Mouse (Mus musculus) embryonic facial prominence, embryonic 10.5 days (tissue): ENCODE measurements at regions not wholly inside any gene's neighbourhood (a gene's known extent, or its start where the extent isn't known, plus 50 kb on each side); places are given as distances from the start of the nearest gene placed in this dataset.

Source experiments
- DNase-seq: peaks from one replicate; pipeline ENCODE4 v3.0.0-alpha.2; 2017; ENCODE audit warnings: low spot score
- H3K27ac ChIP-seq: fragments of 300-500 bp; sonication (generic); replicated peaks from 2 replicates; pipeline ENCODE4 v1.5.1; 2016; ENCODE audit warnings: mild to moderate bottlenecking
- H3K27me3 ChIP-seq: fragments of 300-500 bp; sonication (generic); replicated peaks from 2 replicates; pipeline ENCODE4 v1.6.1; 2016; ENCODE audit warnings: low read depth, mild to moderate bottlenecking; ENCODE audit not compliant: poor library complexity, severe bottlenecking
- H3K36me3 ChIP-seq: fragments of 300-500 bp; sonication (generic); replicated peaks from 2 replicates; pipeline ENCODE4 v1.6.1; 2016; ENCODE audit warnings: mild to moderate bottlenecking, moderate library complexity
- H3K4me1 ChIP-seq: fragments of 300-500 bp; sonication (generic); 2 replicates; pipeline ENCODE4 v1.6.1; 2016
- H3K4me3 ChIP-seq: fragments of 300-500 bp; sonication (generic); 2 replicates; pipeline ENCODE4 v1.5.1; 2016; ENCODE audit warnings: mild to moderate bottlenecking, moderate library complexity
- H3K9me3 ChIP-seq: fragments of 300-500 bp; sonication (generic); 2 replicates; pipeline ENCODE4 v1.6.1; 2016; ENCODE audit warnings: mild to moderate bottlenecking
- WGBS: fragments of 180-500 bp; shearing (Covaris S2); methylation state at CpG from one replicate; pipeline ENCODE4 v1.1.7; 2016; 5-methylcytosine and 5-hydroxymethylcytosine counted together

DNA sequence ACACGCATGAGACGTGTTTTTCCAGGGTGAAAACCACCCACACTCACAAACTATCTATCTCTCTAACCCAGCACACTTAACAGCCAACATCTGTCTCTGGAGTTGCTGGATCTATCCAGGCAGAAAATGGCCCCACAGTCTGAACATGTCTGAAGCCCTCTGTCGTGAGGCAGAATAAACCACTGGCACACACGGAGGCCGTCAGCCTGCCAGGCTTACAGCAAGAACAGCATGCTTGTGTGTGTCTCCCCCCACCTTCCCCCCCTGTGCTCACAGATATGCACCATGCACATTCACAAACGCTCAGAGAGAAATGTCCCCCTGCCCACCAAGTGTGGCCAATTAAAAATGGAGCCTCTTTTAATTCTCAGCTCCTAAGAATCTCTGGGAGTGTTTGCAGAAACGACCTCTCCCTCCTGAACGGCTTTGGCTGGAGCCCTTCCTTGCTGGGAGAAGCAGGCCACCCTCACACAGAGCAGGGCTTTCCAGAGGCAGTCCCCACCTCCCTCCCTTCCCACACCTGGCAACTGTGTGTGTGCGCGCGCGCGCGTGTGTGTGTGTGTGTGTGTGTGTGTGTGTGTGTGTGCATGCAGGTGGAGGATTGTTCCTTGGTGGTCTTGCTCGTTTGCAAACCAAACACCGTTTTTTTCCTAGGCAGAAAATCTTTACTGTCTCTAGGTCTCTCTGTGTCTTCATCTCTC lies 88.7 kb downstream of the Edn3 start:
- Histone ChIP-seq H3K9me3 (no peaks in the 10 kb centered on the region), H3K4me1 (peaks cover 51% of the 10 kb centered on the region), H3K27ac (peak overlapping the region; percentile 80), H3K27me3 (no peaks in the 10 kb centered on the region), H3K4me3 (no peak overlapping the region), H3K36me3 (no peaks in the 10 kb centered on the region)
- DNase-seq, result peak; percentile 57
- 54% methylated on average over 16 of the region's 16 CpGs for WGBS

DNA sequence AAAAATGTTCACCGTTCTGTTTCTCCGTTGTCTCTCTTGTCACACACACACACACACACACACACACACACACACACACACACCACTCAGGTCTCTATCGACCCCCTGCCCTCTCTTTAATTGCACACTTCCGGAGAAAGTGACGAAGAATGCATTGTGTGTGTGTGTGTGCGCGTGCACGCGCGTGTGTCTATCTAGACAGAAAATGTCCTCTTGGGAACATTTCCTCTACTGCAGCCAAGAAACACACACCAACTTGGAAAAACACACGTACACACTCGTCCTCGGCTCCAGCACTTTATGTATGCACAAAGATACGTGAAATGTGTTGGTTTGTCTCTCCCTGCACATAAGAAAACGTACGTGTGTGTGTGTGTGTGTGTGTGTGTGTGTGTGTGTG lies 90.4 kb downstream of the Edn3 start:
- 53% methylated on average over 16 of the region's 16 CpGs for WGBS
- H3K27ac ChIP-seq, result peak overlapping the region; percentile 87

DNA sequence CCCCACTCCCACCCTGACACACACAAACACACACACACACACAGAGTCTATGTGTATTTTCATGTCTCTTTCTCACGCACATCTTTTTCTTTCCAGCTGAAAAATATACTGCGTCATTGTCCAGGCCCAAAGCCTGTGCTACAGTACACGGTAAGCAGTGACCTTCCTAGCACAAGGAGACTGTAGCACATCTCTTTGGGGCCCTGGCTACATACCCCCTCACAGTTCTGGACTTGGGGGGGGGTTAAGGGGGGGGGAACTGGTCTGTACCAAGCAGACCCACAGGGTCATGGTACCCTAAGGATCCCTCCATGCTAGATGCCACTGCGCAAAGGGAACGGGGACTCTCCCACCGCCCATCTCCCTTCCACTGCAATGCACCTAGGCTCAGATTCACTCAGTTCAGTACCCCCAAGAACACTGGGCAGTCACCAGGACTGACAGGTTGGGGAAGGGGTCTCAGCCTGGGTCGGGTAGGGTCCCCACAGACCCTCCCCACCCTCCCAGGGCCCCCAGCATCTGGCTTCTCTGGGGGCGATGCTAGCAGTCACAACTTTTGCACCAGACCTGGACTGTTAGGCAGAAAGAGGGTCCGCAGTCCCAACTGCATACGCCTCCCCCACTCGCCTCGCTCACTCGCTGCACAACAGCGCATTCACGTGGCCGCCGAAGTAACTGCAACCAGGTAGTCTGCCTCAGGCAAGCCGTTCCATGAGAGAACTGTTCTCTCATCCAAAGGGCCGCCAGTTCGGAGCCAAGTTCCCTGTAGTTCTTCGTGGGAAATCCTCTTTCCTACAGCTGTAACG lies 91.3 kb downstream of the Edn3 start:
- 17% methylated on average over 22 of the region's 22 CpGs for WGBS
- H3K36me3 ChIP-seq, result no peaks in the 10 kb centered on the region

More for the DNA sequence above, 90.4 kb downstream of the Edn3 start:
- no peak for DNase-seq
- Histone ChIP-seq H3K36me3 (no peaks in the 10 kb centered on the region), H3K9me3 (no peaks in the 10 kb centered on the region), H3K4me3 (no peak overlapping the region), H3K27me3 (no peaks in the 10 kb centered on the region), H3K4me1 (peaks cover 53% of the 10 kb centered on the region)

DNA sequence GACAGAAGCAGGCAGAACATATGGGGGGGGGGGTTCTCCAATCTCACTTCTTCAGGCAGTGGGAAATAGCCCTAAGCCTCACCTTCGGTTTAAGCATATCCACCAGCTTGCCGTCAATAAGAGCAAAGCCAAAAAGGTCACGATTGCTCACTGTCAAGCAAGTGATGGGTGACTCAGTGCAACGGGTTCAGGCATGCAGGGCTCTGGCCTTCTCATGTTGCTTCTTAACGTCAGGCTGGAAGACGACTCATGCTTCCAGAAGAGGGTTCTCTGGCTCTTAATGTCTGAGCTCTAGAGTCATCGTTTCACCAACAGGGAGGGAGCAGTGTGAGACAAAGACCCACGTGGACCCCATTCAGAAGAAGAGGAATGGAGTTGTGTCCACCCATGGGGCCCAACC lies 93.4 kb downstream of the Edn3 start:
- Histone ChIP-seq H3K4me3 (no peak overlapping the region), H3K4me1 (peaks cover 70% of the 10 kb centered on the region), H3K27ac (no peak overlapping the region), H3K9me3 (no peaks in the 10 kb centered on the region), H3K36me3 (no peaks in the 10 kb centered on the region), H3K27me3 (no peaks in the 10 kb centered on the region)
- WGBS, result 87% methylated on average over 8 of the region's 8 CpGs
- DNase-seq, result no peak

More for the DNA sequence above, 91.3 kb downstream of the Edn3 start:
- H3K27me3 ChIP-seq, result no peaks in the 10 kb centered on the region
- peak; percentile 90 for DNase-seq
- H3K27ac ChIP-seq, result peak overlapping the region; percentile 87
- peaks cover 60% of the 10 kb centered on the region for H3K4me1 ChIP-seq
- no peak overlapping the region for H3K4me3 ChIP-seq
- H3K9me3 ChIP-seq, result no peaks in the 10 kb centered on the region

DNA sequence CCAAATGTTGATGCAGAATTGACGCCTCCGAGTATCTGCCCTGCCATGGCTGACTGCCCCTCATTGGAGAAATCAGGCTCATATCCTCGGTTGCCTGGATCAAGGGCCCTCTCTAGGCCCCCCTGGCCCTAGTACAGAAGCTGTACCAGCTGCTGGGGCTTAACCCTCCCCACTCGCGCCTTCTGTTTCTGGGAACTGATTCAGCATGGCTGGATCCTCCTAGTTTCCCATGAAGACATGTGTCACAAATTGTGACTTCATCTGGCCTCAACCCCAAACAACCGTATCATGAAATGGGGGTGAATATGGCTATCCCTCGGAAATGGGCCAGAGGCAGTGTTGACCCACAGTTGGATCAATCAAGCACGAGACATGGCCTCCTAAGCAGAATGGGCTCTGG lies 95.1 kb downstream of the Edn3 start:
- DNase-seq, result no peak
- H3K4me1 ChIP-seq, result peaks cover 68% of the 10 kb centered on the region
- 82% methylated on average over 8 of the region's 8 CpGs for WGBS
- H3K4me3 ChIP-seq, result no peak overlapping the region
- H3K27me3 ChIP-seq, result no peaks in the 10 kb centered on the region
- peak overlapping the region; percentile 90 for H3K27ac ChIP-seq
- H3K36me3 ChIP-seq, result no peaks in the 10 kb centered on the region
- H3K9me3 ChIP-seq, result no peaks in the 10 kb centered on the region

DNA sequence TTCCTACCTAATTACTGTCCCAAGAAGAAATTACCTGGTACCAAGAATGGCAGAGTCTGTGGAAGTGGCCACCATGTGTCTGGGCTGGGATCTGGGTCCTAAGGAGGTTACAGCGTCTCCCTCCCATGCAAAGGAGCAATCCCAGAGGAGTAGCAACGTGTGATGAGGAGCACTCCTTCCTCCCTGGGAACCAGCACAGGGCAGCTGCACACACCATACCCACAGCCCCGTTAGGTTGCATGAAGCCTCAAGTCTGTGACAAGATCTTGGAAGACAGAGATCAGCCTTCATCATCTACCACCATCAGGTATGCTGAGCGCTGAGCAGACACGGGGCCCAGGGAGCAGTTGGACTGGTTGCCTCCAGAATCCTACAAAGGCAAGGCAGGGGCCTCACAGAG lies 95.7 kb downstream of the Edn3 start:
- Histone ChIP-seq H3K36me3 (no peaks in the 10 kb centered on the region), H3K4me3 (no peak overlapping the region), H3K27ac (peak overlapping the region; percentile 90), H3K4me1 (peaks cover 62% of the 10 kb centered on the region), H3K27me3 (no peaks in the 10 kb centered on the region), H3K9me3 (no peaks in the 10 kb centered on the region)
- no peak for DNase-seq
- 93% methylated on average over 5 of the region's 5 CpGs for WGBS

DNA sequence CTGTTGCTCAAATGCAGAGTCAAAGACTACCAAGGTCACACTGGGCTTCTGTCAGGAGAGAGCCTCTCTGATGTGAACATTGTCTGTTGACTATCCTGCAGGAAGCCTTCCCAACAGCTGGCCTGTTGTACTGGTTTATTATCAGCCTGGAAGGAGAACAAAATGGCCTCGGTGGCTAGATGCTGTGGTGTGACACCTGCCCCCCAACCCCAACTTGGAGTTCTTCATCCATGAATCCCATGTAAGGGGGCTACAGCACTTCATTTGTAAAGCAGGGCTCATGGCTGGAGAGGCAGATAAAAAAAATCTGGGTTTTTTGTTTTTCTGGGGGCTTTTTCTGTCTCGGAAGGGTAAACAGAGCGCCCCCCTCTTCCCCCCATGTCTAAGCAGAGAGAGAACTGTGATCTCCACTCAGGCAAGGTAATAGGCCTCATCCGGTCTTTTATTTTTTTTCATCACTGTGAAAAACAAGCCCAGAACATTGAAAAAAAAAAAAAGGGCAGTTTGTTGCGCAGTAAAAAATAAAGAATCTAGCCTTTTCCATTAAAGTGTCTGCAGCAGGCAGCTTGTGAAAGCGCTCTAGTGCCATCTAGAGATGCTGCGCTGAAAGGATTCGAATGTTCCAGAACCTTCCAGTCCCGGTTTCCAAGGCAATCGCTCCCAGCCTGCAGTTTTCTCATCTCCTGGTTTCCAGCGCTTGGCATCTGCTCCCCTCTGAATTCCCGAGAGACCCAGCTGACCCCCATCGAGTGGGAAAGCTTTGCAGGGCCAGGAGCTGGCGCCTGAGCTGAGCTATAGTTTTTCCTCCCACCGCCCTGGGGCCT lies 97.8 kb downstream of the Edn3 start:
- Histone ChIP-seq H3K27me3 (no peaks in the 10 kb centered on the region), H3K27ac (peak overlapping the region; percentile 90), H3K4me3 (peak overlapping the region; percentile 36; the same call in 1 of the 2 replicates), H3K36me3 (no peaks in the 10 kb centered on the region), H3K9me3 (no peaks in the 10 kb centered on the region), H3K4me1 (peaks cover 47% of the 10 kb centered on the region)
- 15% methylated on average over 15 of the region's 15 CpGs for WGBS
- peak; percentile 94 for DNase-seq

DNA sequence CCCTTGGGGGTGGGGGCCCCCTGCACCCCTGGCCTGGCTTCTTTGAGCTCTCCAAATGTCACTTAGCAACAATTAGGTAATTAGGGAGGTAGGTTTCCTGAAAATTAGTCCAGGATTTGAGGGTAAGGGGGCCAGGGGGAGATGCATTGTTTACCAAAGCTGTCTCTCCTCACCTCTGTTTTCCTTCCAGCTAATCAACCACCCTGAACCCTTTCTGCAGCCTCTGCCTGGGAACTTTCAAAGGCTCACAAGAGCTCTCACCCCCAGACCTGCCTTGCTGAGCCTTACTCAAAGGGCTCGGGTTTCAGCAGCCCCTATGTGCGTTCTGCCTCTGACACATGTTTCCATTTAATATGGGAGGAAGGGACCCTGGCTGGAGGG lies 98.4 kb downstream of the Edn3 start:
- Histone ChIP-seq H3K27me3 (no peaks in the 10 kb centered on the region), H3K9me3 (no peaks in the 10 kb centered on the region), H3K4me3 (peak overlapping the region; percentile 36; the same call in 1 of the 2 replicates), H3K36me3 (no peaks in the 10 kb centered on the region), H3K27ac (peak overlapping the region; percentile 90), H3K4me1 (peaks cover 47% of the 10 kb centered on the region)
- 5% methylated on average over 2 of the region's 2 CpGs for WGBS
- DNase-seq, result peak; percentile 87

DNA sequence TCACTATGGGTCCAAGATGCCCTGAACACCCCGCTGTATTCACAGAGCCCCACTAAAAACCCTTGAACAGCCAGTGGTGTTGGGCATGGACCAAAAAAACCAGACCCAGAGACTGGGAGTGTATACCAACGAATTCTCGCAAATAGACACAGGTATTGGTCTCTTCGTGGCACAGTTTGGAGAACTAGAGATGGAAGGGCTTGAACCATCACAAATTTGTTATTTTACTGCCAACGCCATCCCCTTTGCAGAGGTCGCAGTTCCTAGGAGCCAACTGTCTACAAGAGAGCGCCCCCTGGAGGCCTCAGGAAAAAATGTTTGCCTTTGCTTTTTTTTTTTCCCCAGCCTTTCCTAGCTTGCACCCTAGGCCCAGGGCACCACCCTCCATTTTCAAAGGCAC lies 99.1 kb downstream of the Edn3 start:
- Histone ChIP-seq H3K27ac (peak overlapping the region; percentile 90), H3K4me1 (peaks cover 50% of the 10 kb centered on the region), H3K9me3 (no peaks in the 10 kb centered on the region), H3K4me3 (no peak overlapping the region), H3K27me3 (no peaks in the 10 kb centered on the region), H3K36me3 (no peaks in the 10 kb centered on the region)
- DNase-seq, result peak; percentile 67
- 28% methylated on average over 7 of the region's 7 CpGs for whole genome bisulfite sequencing

DNA sequence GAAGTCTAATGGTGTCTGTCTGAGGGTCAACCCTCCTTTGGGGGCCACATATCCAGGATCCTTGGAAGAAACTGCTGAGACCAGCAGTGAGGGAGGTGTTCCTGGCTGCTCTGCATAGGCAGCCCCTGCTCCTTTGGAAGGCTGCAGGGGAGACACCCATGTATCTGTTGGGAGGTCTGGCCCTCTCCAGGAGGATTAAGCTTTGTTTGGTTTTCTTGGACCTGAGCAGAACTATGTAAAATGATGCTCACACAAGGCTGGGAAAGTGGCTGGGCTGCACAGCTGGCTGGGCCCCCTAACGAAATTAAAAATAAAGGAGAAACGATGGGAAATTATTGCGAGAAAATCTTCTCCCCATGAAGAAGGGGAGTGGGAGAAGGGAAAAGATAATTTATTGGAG lies 104.2 kb downstream of the Edn3 start:
- peak overlapping the region; percentile 75 for H3K27ac ChIP-seq

DNA sequence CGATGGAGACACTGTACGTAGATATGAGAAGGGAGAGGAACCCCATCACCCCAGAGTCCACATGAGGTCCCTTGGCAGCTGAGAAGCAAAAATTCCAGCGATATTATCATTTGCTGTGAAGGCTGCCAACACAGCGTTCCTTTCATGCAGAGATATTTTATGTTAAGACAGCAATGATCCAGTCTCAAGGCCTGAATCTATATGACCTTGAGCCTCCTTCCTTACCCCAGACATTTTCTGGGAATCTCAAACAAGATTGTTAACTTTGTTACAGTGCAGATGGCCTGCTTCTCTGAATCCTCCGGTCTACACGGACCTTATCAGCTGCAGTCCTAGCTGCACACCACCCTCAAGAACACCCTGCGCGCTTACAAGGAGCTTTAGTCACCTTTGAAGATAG lies 106.1 kb downstream of the Edn3 start:
- 90% methylated on average over 8 of the region's 8 CpGs for WGBS
- Histone ChIP-seq H3K4me1 (peaks cover 67% of the 10 kb centered on the region), H3K27me3 (no peaks in the 10 kb centered on the region)

More for the DNA sequence above, 104.2 kb downstream of the Edn3 start:
- H3K4me3 ChIP-seq, result no peak overlapping the region
- WGBS, result 78% methylated on average over 3 of the region's 3 CpGs
- peaks cover 55% of the 10 kb centered on the region for H3K4me1 ChIP-seq
- DNase-seq, result no peak
- H3K36me3 ChIP-seq, result no peaks in the 10 kb centered on the region
- no peaks in the 10 kb centered on the region for H3K27me3 ChIP-seq
- H3K9me3 ChIP-seq, result no peaks in the 10 kb centered on the region

DNA sequence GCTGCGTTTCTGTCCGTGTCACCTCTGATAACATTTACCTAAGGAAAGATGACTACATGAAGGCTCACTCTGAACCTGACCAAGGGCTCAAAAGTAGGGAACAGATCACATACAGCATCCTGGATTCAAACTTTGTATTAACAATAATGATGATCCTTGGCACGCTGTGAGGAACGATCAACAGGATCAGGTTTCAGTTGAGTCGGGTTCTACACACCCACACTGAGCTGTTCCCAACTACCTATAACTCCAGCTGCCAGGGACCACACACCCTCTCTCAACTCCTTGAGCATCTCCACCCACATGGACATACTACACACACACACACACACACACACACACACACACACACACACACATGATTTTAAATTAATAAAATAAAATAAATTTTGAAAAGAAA lies 107.0 kb downstream of the Edn3 start:
- Histone ChIP-seq H3K27me3 (no peaks in the 10 kb centered on the region), H3K9me3 (no peaks in the 10 kb centered on the region), H3K36me3 (no peaks in the 10 kb centered on the region), H3K4me1 (peaks cover 76% of the 10 kb centered on the region), H3K27ac (peak overlapping the region; percentile 82; the same call in 1 of the 2 replicates), H3K4me3 (no peak overlapping the region)
- whole genome bisulfite sequencing, result 51% methylated on average over 5 of the region's 5 CpGs
- DNase-seq, result no peak

More for the DNA sequence above, 106.1 kb downstream of the Edn3 start:
- no peak for DNase-seq
- no peak overlapping the region for H3K4me3 ChIP-seq
- peak overlapping the region; percentile 27; the same call in 1 of the 2 replicates for H3K27ac ChIP-seq
- H3K9me3 ChIP-seq, result no peaks in the 10 kb centered on the region
- no peaks in the 10 kb centered on the region for H3K36me3 ChIP-seq
